Mouse (Mus musculus): ENCODE data around the gene Pcp4l1.

The Pcp4l1 gene

GRCm38 (mm10) chr1:171221281-171222193, 25.5 kb upstream of the Pcp4l1 start:
- in situ Hi-C loops (cut with MboI, MseI) = loop anchor here (5.0 kb wide), 1 partner anchor 104 kb away; no protein-coding TSS in a partner anchor

- in situ Hi-C loops (cut with MboI, MseI) = loop anchor here (5.0 kb wide), 1 partner anchor 104 kb away; no protein-coding TSS in a partner anchor
These were observed 24.8 kb upstream of the Pcp4l1 start for GRCm38 (mm10) chr1:171220871-171221270.

DNA sequence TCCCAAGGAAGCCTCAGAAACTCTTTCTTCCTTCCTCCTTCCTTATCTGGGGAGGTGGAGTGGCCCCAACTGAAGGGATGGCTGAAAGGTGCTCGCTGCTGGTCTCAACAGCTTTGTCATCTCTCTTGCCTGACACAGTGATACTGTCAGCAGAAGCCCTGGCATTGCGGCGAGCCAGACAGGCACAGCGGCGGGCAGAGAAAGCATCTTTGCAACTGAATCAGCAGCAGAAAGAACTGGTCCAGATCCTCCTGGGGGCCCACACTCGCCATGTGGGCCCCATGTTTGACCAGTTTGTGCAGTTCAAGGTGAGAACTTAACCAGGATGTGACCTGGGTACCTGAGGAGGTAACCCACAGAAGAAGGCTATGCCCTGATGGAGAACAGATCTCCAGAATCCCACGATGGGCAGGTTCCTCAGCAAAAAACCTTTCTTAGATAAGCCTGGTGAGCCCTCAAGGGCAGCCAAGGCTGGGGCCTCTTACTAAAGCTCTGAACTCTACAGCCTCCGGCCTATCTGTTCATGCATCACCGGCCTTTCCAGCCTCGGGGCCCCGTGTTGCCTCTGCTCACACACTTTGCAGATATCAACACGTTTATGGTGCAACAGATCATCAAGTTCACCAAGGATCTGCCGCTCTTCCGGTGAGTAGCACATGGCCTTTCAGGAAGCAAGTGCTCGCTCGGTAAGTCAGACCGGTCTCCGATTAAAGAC, 20.3 kb upstream of the Pcp4l1 start:
- in situ Hi-C loops (cut with MboI, MseI) = no loop called here

GRCm38 (mm10) chr1:171213801-171214496, 17.9 kb upstream of the Pcp4l1 start, which contains the start of gene Nr1i3:
TSS of gene Nr1i3 (plus strand) at chr1:171213970.
- in situ Hi-C loops (cut with MboI, MseI) = no loop called here

- in situ Hi-C loops (cut with MboI, MseI) = no loop called here
These were observed 16.8 kb upstream of the Pcp4l1 start for GRCm38 (mm10) chr1:171212854-171213253.

- in situ Hi-C loops (cut with MboI, MseI) = no loop called here
These were observed 13.3 kb upstream of the Pcp4l1 start for GRCm38 (mm10) chr1:171209409-171209808.

DNA sequence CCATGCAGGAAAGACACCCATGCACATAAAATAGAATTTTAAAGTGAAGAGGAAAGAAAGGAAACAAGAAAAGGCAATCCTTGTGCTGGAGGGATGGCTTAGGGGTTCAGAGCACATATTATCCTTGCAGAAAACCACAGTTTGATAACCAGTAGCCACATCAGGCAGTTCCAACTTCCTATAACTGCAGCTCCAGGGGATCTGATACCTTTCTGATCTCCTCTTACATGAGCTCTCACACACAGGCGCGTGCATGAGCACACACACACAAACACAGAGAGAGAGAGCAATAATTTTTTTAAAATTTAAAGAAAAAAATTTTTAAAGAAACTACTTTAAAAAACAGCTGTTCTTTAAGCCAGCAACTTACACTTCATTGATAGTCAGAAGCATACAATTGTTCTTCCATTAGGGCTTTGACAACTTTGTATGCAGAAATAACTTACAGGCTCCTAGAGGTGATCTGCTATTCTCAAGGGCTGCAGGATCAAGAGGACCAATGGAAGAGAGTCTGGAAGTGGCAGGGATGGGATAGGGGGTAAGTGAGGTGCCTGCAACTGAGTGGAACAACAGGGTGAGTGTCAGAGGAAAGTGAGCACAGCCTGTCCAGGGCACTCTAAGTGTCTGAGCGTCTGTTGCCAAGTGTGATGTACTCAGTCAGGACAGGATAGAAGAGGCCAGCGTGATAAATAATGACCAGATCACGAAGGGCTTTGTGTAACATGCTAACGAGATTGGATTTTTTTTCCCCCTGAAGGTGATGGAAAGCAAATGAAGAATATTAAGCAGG, 9.8 kb upstream of the Pcp4l1 start:
- in situ Hi-C loops (cut with MboI, MseI) = no loop called here

DNA sequence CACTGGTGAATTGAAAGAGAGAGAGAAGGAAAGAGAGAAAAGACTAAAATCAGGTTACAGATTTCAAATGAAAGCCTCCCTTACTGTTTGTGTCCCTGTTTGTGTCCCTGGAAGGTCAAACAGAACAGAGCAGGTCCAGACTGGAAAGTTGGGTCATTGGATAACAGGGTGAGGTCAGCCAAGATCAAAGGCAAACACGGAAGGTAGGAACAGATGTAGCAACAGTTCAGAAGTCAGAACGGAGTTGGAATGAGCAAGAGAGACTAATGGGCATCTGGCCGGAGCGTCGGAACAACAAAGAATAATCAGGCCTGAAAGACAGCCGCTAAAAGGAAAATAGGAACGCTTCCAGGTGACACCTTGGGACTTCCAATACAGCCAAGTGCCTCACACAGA, 8.2 kb upstream of the Pcp4l1 start:
- in situ Hi-C loops (cut with MboI, MseI) = no loop called here

- in situ Hi-C loops (cut with MboI, MseI) = no loop called here
These were observed 7.6 kb upstream of the Pcp4l1 start for GRCm38 (mm10) chr1:171203471-171204248.

GRCm38 (mm10) chr1:171200769-171201168, 4.7 kb upstream of the Pcp4l1 start:
- in situ Hi-C loops (cut with MboI, MseI) = no loop called here

GRCm38 (mm10) chr1:171199532-171199931, 3.5 kb upstream of the Pcp4l1 start:
- in situ Hi-C loops (cut with MboI, MseI) = no loop called here

- in situ Hi-C loops (cut with MboI, MseI) = no loop called here
These were observed 834 bp downstream of the Pcp4l1 start for GRCm38 (mm10) chr1:171195046-171195822.

DNA sequence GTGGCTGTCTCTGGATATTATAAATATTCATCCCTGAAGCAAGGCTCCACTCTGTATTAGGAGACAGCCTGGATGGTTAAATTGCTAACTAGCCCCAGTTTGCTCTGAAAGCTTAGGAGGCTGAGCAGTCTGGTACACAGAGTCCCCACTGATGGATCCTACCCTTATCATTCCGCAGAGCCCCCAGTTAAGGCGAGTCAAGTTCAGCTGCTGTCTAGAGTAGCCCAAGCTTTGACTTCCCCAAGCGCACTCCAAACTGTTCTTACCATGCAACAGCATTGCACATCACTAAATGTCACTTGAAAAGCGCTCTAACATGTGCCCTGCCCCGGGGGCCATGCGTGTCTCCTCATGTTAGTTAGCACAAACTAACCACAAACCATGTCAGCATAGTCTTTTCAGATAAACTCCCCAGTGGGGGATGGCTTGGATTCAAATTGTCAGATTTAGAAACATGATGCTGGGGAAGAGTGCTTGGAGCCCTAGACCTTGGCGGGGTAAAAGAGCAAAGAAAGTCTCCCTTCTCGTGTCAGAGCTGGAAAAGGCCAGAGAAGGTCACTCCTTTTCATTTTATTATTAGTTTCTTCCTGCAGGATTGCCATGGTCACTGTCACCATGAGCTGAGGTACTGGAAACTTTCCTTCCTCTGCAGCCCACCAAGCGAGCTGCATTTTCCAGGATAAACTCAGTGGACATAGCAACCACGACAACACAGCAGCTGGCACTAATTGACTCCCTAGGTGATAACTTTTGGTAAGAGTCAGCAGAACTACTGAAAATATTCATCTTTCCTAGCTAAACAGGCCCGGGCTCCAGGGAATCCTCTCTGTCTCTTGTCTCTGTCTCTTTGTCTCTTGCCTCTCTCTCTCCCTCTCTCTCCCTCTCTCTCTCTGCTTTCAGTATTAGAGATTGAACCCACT, 1.9 kb downstream of the Pcp4l1 start:
- in situ Hi-C loops (cut with MboI, MseI) = no loop called here

- in situ Hi-C loops (cut with MboI, MseI) = no loop called here
These were observed 2.8 kb downstream of the Pcp4l1 start for GRCm38 (mm10) chr1:171193093-171193840.

GRCm38 (mm10) chr1:171192283-171192682, 3.8 kb downstream of the Pcp4l1 start:
- in situ Hi-C loops (cut with MboI, MseI) = no loop called here

DNA sequence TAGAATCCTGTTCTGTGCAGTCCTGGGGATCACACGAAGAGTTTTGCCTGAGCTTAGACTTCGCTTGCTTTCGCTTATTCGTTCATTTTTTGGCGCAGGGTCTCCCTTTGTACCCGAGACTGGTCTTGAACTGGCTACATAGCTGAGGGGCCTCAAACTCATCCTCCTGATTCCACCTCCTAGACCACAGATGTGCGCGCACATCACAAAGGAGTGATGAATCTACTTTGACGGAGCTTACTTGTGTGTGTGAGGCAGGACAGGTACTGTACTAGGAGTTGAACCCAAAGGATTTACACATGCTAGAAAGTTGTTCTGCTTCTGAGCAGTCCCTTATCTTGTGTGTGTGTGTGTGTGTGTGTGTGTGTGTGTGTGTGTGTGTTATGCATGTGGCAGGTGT, 5.2 kb downstream of the Pcp4l1 start:
- in situ Hi-C loops (cut with MboI, MseI) = no loop called here

DNA sequence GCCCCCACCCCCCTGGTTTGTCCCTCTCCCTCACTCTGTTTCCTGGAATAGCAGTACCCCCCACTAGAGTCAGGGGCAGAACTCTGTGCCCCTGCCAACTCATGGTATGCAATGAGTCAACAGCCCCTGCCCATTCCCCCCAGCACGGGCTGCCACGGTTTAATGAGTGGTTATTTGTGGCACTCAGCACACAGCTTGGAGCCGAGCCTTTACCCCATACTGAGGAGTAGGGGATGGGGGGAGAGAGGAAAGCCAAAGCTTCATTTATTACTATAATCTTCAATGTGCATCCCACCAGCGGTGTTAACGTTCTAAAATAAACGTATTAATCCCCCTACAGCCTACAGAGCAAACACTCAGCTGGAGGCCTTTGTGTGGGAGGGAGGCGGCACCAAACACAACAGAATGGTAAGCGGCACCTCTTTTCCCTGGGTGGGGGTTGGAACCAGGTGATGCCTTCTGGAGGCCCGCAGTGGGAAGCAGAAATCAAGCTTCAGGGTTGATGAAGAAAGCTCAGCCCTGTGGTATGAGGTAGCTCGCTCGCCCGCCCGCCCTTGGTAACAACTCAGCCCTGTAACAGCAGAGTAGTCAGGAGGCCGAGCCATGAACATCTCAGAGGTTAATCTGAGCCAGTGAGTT, 6.5 kb downstream of the Pcp4l1 start:
- in situ Hi-C loops (cut with MboI, MseI) = no loop called here

All from T-helper 1 cell (primary cell).